Mouse (Mus musculus) spleen, adult 2 months (tissue): Measurements from ENCODE around the gene Avp. TPM values are rescaled to one million over a fixed set of nuclear protein-coding genes. Genes with fewer than 3 reads are reported as not detected.

ENCODE experiments used
- DNase-seq, 2 experiments: peaks; one replicate each; pipeline versions ENCODE4 v3.0.0 to v3.0.0-alpha.2; 2012 to 2021; ENCODE audit warnings: low spot score in 2 of 2, low read depth in 1 of 2
- H3K27ac ChIP-seq: fragments of 200-500 bp; 2 replicates; pipeline ENCODE4 v1.5.1; 2012; ENCODE audit warnings: low read length, inconsistent platforms; ENCODE audit not compliant: insufficient read depth
- H3K27me3 ChIP-seq: fragments of 200-500 bp; 2 replicates; pipeline ENCODE4 v1.6.1; 2012; ENCODE audit warnings: mild to moderate bottlenecking, moderate library complexity, low read length, inconsistent platforms; ENCODE audit not compliant: control insufficient read depth, insufficient read depth
- H3K36me3 ChIP-seq: fragments of 200-500 bp; 2 replicates; pipeline ENCODE4 v1.6.1; 2012; ENCODE audit warnings: mild to moderate bottlenecking, low read length, inconsistent platforms; ENCODE audit not compliant: control insufficient read depth, insufficient read depth
- H3K4me1 ChIP-seq: fragments of 200-500 bp; 2 replicates; pipeline ENCODE4 v1.6.1; 2011; ENCODE audit warnings: inconsistent platforms; ENCODE audit not compliant: control insufficient read depth, insufficient read depth, insufficient read length
- H3K4me3 ChIP-seq: fragments of 200-500 bp; 2 replicates; pipeline ENCODE4 v1.5.1; 2011; ENCODE audit warnings: mild to moderate bottlenecking, inconsistent platforms; ENCODE audit not compliant: insufficient read depth, insufficient read length; ENCODE audit errors: extremely low read depth
- CTCF ChIP-seq: fragments of 200-500 bp; IDR thresholded peaks from 2 replicates; pipeline ENCODE4 v1.5.1; 2011; ENCODE audit warnings: mild to moderate bottlenecking, inconsistent platforms; ENCODE audit not compliant: insufficient read depth, insufficient read length, insufficient replicate concordance; ENCODE audit errors: extremely low read depth
- POLR2A ChIP-seq: fragments of 200-500 bp; IDR thresholded peaks from 2 replicates; pipeline ENCODE4 v1.6.1; 2011; ENCODE audit warnings: low read depth, low read length, inconsistent platforms
- WGBS: fragments of 180-500 bp; shearing (Covaris S2); methylation state at CpG from one replicate; pipeline ENCODE4 v1.1.7; 2018; 5-methylcytosine and 5-hydroxymethylcytosine counted together
- polyA plus RNA-seq: library from polyadenylated mRNA; depleted of rRNA; stranded (reverse); fragments of >200 nt; gene quantifications from 2 replicates; pipeline ENCODE4 v1.2.3, GENCODE M21; 2012

Gene Avp
- polyA plus RNA-seq, 1 experiment = not detected

DNA sequence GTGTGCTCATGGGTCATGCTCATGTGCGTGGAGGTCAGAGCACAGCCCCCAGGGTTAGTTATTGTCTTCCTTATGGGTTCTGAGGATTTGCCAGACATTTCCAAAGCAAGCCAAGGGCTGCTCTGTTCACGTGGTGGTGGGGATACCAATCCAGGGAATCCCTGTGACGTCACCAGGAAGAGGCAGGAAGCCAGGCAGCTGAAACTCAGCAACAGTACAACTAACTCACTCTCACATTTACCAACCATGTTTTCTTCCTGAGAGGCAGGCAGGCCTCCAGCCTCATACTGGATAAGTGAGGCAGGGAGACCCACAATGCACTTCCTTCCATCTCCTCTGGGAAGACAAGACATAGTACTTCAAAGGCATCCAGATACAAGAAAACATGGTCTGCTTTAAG lies 16.0 kb upstream of the Avp start:
- WGBS = 91% methylated on average over 3 of the region's 3 CpGs
- Histone ChIP-seq H3K4me1 (no peaks in the 10 kb centered on the region), H3K36me3 (peaks cover 11% of the 10 kb centered on the region), H3K27ac (no peak overlapping the region), H3K27me3 (no peaks in the 10 kb centered on the region), H3K4me3 (no peak overlapping the region)
- no peak for DNase-seq
- no peak for TF ChIP-seq POLR2A
- TF ChIP-seq CTCF = no peak

DNA sequence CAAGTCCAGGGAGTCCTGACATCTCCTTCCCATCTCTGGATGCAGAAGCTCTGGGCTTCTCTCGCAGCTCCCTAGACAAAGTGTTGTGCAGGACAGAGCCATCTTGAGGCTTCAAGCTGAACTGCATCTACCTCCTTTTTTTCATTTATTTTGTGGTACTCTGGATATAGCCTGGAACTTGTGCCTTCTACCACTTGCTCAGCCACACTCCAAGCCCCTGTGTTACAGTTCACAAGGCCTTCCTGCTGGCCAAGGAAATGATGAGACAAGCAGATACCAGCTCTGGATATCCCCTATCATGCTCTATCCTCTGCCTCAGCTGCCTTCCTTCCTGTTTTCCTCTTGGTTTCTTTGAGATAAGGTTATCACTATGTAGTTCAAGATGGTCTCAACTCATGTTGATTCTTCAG lies 15.3 kb upstream of the Avp start:
- TF ChIP-seq CTCF (peak; percentile 17; the same call in 1 of the 2 replicates), POLR2A (no peak)
- no peak for DNase-seq

GRCm38 (mm10) chr2:130595596-130595995 lies 13.2 kb upstream of the Avp start:
- Histone ChIP-seq H3K27ac (no peak overlapping the region), H3K36me3 (peaks cover 16% of the 10 kb centered on the region), H3K27me3 (no peaks in the 10 kb centered on the region), H3K4me1 (no peaks in the 10 kb centered on the region), H3K4me3 (no peak overlapping the region)
- TF ChIP-seq CTCF = no peak
- no peak for TF ChIP-seq POLR2A
- DNase-seq = no peak
- WGBS = 91% methylated on average over 1 of the region's 1 CpGs

More for the DNA sequence above, 15.3 kb upstream of the Avp start:
- WGBS = 46% methylated on average over 1 of the region's 1 CpGs
- H3K36me3 ChIP-seq = peaks cover 9% of the 10 kb centered on the region
- H3K27ac ChIP-seq = no peak overlapping the region
- no peak overlapping the region for H3K4me3 ChIP-seq
- H3K4me1 ChIP-seq = no peaks in the 10 kb centered on the region
- H3K27me3 ChIP-seq = no peaks in the 10 kb centered on the region

DNA sequence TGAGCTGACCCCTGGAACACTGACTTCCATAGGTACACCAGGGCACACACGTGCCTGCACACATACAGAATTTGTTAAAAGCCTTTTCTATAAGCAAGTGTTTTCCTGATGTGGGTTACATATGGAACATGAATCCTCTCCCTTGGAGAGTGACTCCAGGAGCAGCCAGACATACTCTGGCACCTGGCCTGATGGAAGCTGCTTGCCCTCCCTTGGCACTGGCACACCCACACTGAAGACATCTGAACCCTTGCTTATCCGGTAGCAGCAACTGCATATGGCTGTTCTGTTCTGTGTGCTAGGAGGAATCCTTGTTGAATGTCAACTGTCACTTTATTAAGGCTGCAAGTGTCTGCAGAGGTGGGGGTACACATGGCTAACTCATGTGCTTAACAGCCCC lies 8.7 kb upstream of the Avp start:
- H3K36me3 ChIP-seq = peaks cover 12% of the 10 kb centered on the region
- DNase-seq = no peak
- TF ChIP-seq CTCF = no peak
- TF ChIP-seq POLR2A = no peak
- H3K27me3 ChIP-seq = no peaks in the 10 kb centered on the region
- no peak overlapping the region for H3K27ac ChIP-seq
- H3K4me1 ChIP-seq = no peaks in the 10 kb centered on the region
- H3K4me3 ChIP-seq = no peak overlapping the region
- 90% methylated on average over 2 of the region's 2 CpGs for WGBS

- no peak for DNase-seq
- Histone ChIP-seq H3K4me1 (no peaks in the 10 kb centered on the region), H3K27ac (no peak overlapping the region), H3K36me3 (peaks cover 10% of the 10 kb centered on the region), H3K4me3 (no peak overlapping the region), H3K27me3 (no peaks in the 10 kb centered on the region)
- TF ChIP-seq CTCF (no peak), POLR2A (no peak)
- 90% methylated on average over 2 of the region's 2 CpGs for WGBS
Observed at GRCm38 (mm10) chr2:130589761-130590160, 7.4 kb upstream of the Avp start.

DNA sequence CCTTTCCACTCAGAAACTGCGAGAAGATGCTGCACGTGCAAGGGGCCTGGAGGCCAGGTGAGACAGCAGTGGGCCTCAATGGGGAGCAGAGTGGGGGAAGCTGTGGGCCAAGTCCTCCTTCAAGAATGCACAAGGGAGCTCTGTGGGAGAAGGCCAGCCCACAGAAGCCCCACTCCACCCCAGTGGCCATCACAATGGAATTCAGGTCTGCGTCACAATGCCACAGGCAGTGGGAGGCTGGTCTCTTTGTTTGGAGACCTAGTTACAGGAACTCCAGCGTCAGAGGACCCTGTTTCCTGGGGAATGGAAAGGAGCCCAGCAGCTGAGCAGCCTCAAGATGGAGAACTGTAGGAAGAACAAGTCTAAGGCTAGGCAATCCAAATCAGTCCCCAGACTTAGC lies 6.8 kb upstream of the Avp start:
- TF ChIP-seq CTCF = no peak
- TF ChIP-seq POLR2A = no peak

DNA sequence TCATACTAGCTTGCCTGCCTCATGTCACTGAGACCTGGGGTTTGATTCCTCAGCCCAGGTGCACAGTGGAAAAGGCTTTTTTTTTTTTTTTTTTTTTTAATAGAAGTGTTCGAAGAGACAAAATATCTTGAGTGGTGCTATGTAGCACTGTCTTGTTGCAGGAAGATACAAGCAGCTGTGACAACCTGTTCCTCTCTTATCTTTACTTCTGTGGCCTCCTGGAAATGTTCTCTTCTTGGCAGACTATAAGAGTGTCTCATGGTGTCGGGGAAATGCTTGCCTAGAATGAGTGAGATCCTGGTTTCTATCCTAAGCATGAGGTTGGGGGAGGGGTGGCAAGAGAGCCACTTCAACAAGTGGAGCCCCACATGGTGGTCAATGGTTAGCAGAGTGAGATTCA lies 6.0 kb upstream of the Avp start:
- no peak overlapping the region for H3K4me3 ChIP-seq
- no peak overlapping the region for H3K27ac ChIP-seq
- H3K36me3 ChIP-seq = peaks cover 10% of the 10 kb centered on the region
- 73% methylated on average over 2 of the region's 2 CpGs for WGBS
- no peaks in the 10 kb centered on the region for H3K27me3 ChIP-seq
- DNase-seq = no peak
- no peaks in the 10 kb centered on the region for H3K4me1 ChIP-seq
- TF ChIP-seq POLR2A (no peak), CTCF (no peak)

More for the DNA sequence above, 6.8 kb upstream of the Avp start:
- no peaks in the 10 kb centered on the region for H3K27me3 ChIP-seq
- no peak for DNase-seq
- H3K27ac ChIP-seq = no peak overlapping the region
- H3K4me3 ChIP-seq = no peak overlapping the region
- 79% methylated on average over 4 of the region's 4 CpGs for WGBS
- H3K4me1 ChIP-seq = no peaks in the 10 kb centered on the region
- H3K36me3 ChIP-seq = peaks cover 10% of the 10 kb centered on the region
